ENCODE assay signal across 8 mouse cellular contexts in the genomic region with DNA sequence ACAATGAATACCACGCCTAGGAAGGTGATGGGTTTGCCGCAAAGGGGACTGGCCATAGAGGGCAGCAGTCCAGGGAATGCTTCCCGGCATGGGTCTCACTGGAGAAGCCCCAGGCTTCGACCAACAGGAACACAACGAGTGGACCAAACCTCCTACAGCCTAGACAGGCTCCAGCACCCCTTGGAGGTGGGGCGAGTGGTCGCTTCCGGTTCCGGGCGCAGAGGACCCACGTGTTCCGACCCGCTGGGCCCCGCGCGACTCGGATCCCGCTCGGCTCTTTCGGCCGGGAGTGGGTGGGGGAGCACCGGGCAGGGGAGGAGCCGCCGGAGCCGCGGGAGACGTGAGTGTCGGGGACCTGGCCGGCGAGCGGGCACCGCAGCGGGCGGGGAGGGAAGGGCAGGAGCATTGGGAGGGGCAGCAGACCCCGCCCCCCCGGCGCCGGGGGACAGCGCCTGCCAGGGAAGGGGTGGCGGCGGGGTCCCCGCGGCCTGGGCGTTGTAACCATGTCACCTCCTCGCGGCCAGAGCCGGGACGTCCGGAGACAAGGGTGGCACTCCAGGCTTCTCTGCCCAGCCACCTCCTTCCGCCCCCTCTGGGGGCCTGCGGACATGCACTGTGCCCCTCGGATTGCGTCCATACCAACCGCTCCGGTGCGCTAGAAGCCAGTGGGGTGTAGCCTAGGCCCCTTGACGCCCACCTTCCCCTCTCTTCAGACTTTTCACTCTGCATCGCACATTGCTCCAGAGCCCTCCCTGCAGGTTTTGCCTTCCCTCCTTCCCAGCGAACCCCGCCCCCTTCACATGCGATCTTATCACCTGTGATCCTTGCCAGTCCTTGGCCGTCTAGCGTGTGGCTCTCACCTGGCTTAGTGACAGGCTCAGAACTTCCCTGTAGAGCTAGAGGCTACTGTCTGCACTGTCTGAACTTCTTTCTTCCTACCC. TPM values are rescaled to one million over a fixed set of nuclear protein-coding genes. Genes with fewer than 3 reads are reported as not detected.
A peak's percentile ranks its signal among the peaks of the same experiment; 100 is the strongest.
DNase-seq lines count a peak whose midpoint lies in the region; ATAC-seq lines count a peak whose summit lies in the region.

Zfp202 (plus strand) TSS at position 219 of the 941 bp plus-strand sequence.

- DNase-seq in T-cell, adult 2 months (ENCODE audit: low spot score): peak; percentile 68
- DNase-seq in cerebellum, postnatal 25 days: peak; percentile 83 to 90
- DNase-seq in frontal cortex, postnatal 36 days (ENCODE audit: low spot score in 2 of 2): peak; percentile 83 to 87
- DNase-seq in left cerebral cortex, adult 11 months (ENCODE audit: low spot score): peak; percentile 75
- peak; percentile 90 for DNase-seq in lung, postnatal 36 days
- peak; percentile 89 for DNase-seq in retina, embryonic 14.5 days (ENCODE audit: low spot score)
- DNase-seq in thymus, postnatal 36 days: peak; percentile 63 to 71

- no peaks in the 10 kb centered on the region for H3K36me3 ChIP-seq in hindbrain, embryonic 15.5 days

- under 1% methylated on average over 56 of the region's 63 CpGs for WGBS in hindbrain, embryonic 15.5 days

- H3K27me3 ChIP-seq in hindbrain, embryonic 15.5 days: no peaks in the 10 kb centered on the region

- peak; percentile 98 for ATAC-seq in hindbrain, embryonic 15.5 days (ENCODE audit: low FRiP score, low read depth)

- H3K9ac ChIP-seq in hindbrain, embryonic 15.5 days: peak within 1 kb of the TSS; percentile 73

- peak within 1 kb of the TSS; percentile 71 for H3K4me2 ChIP-seq in hindbrain, embryonic 15.5 days

- H3K4me1 ChIP-seq in hindbrain, embryonic 15.5 days (replicated peaks): peaks cover 21% of the 10 kb centered on the region

- H3K9me3 ChIP-seq in hindbrain, embryonic 15.5 days: no peaks in the 10 kb centered on the region

- peak within 1 kb of the TSS; percentile 78 for H3K27ac ChIP-seq in hindbrain, embryonic 15.5 days (replicated peaks)

- H3K4me3 ChIP-seq in hindbrain, embryonic 15.5 days: peak within 1 kb of the TSS; percentile 76

RNA-seq across cellular contexts. Expression of gene Zfp202, which starts in this region (rescaled TPM):
- polyA plus RNA-seq in hindbrain, embryonic 15.5 days (2015; fragmentation: Nextera tagmentation; extraction: Ambion mirVana): 10.3 and 10.9 TPM in 2 replicates

Comparison
In these comparisons a context has a peak if more than half of its experiments do, and no peak if none do; other contexts are left out.
1. Peak in every context shown above with its lines: DNase-seq, ATAC-seq, H3K4me3 ChIP-seq and H3K27ac ChIP-seq.